Mouse (Mus musculus) heart, adult 2 months (tissue): ENCODE measurements around the gene Gipc2.

ENCODE experiments used
- CTCF ChIP-seq: fragments of 200-600 bp; IDR thresholded peaks from 2 replicates; pipeline ENCODE4 v1.8.1; 2022; ENCODE audit warnings: antibody characterized with exemption, mild to moderate bottlenecking, moderate library complexity
- EP300 ChIP-seq: fragments of 200-500 bp; IDR thresholded peaks from 2 replicates; pipeline ENCODE4 v1.6.1; 2011; ENCODE audit warnings: low read depth, low read length, control low read depth; ENCODE audit not compliant: insufficient read depth
- POLR2A ChIP-seq: fragments of 200-500 bp; IDR thresholded peaks from 2 replicates; pipeline ENCODE4 v1.6.1; 2011; ENCODE audit warnings: mild to moderate bottlenecking, low read depth, low read length, control low read depth; ENCODE audit not compliant: insufficient read depth

DNA sequence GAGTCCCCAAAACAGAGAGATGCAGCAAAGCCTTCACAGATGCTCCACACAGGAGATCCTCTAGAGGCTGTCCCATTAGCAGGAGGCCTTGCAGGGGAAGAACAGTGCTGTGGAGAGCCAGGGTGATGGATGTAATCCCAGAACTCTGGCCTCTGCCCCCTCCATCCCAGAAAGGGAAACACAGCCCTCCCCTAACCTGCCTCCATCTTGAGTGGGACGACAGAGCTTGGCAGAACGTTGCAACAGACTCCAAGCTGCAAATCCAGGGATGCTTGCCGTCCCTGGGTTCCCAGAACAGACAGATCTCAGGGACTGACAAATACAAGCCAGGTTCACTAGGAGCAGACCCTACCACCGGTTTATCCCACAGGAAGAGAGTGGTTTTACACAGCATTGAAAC is 51.8 kb downstream of the Gipc2 start:
- TF ChIP-seq CTCF (no peak), POLR2A (no peak), EP300 (no peak)
